Mouse (Mus musculus): ENCODE results near the gene Tmem213. TPM values are rescaled to one million over a fixed set of nuclear protein-coding genes. Genes with fewer than 3 reads are reported as not detected.

Gene Tmem213
- not detected for total RNA-seq (2023)

DNA sequence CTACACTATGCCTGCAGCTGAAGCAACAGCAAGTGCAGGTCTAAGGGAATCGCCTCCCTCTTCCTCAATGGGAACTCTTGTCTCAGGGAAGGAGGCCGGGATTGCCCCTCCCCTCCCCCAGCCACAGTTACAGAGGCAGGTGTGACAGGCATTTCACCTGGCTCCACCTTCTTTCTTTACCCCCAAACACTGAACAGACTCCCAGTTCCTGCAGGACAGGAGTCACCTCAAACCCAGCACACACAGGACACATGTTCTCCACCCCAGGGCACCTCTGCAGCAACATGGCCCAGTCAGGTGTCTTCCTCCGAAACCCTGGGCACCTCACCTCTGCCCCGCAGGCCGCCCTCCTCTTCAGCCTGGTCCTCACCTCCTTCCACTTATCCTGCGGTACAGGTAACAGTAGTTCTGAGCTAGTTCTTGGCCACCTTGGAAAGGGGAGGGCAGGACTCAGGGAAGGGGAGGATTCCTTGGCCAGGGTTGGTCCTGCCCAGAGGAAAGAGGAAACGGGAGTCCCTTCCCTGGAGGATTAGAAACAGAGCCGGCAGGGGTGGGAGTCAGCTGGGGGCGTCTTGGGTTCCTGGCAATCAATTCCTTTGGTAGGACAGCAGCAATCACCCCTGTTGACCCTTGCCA is at the start of gene Tmem213:
Tmem213 (plus strand) TSS at position 96 of the 636 bp plus-strand sequence.

DNA sequence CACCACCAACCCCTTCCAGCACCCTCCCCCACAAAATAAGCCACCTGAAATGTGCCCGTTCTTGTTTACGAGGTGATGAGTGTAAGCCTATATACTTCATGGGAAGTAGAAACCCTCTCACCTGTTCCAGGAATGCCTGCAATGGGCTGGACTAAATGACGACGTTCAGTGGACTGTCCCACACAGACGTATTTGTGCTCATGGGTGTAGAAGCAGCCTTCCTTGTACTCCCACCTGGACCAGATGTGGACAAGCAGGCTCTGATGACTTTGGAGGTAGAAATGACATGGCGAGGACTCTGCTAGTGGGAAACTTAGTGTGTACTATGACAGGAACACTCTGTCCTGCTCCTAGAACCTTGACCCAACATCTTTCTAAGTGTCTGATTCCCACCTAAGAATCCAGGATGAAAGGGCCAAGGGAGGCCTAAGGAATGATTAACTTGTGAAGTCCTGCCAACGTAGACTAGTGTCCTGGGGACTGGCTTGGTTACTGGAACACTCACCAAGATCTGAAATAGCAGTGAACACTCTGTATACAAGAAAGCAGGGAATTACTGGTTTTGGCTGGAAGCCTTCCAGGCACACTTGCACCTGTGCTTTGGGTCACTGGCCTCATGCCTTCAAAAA is 15.3 kb downstream of the Tmem213 start, which contains the start of gene Atp6v0a4:
Atp6v0a4 (minus strand) TSS at position 380 of the 629 bp plus-strand sequence.

Other genes with a start within 250 kb of the Tmem213 start
- gene Trim24, start 238.4 kb upstream of the Tmem213 start, total RNA-seq (2023), result 45.4 TPM
- gene Svopl, start 62.3 kb upstream of the Tmem213 start, total RNA-seq (2023), result not detected
- 0.52 TPM for gene Atp6v0a4, start 15.3 kb downstream of the Tmem213 start, total RNA-seq (2023)
- not detected for gene D630045J12Rik, start 144.8 kb downstream of the Tmem213 start, total RNA-seq (2023)
- 6.2 TPM for gene Zc3hav1l, start 190.0 kb downstream of the Tmem213 start, total RNA-seq (2023)
- gene Zc3hav1, start 245.3 kb downstream of the Tmem213 start, total RNA-seq (2023), result 292 TPM